Mouse (Mus musculus): ENCODE measurements at regions not wholly inside any gene's neighbourhood (a gene's known extent, or its start where the extent isn't known, plus 50 kb on each side); places are given as distances from the start of the nearest gene placed in this dataset.

GRCm38 (mm10) chr3:11875816-11876215 is 1540.3 kb upstream of the Gm38303 start:
- no peak for DNase-seq (ENCODE audit: inconsistent ontology term)

DNA sequence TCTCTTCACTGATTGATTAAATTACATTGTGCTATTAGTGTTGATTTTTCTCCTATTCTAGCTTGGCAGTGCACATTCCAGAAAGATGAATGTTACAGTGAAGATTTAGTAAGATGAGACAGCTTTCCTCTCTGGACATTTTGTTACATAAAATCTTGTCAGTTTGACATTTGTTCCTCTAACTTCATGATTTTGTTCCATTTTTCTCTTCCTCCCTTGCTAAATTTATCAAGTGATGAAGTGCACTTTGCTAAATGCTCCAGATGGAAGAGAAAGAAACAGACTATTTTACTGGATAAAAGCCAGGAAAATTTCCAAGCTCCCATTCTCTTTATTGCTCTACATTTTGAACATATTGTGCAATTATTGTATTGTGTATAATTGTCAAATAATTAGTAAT is 1533.9 kb upstream of the Gm38303 start:
- peak; percentile 10 for DNase-seq (ENCODE audit: inconsistent ontology term)
